Mouse (Mus musculus) intestine, postnatal 0 days (tissue): ENCODE measurements around the gene Odf4. TPM values are rescaled to one million over a fixed set of nuclear protein-coding genes. Genes with fewer than 3 reads are reported as not detected.

ENCODE experiments used
- ATAC-seq: fragments of 200-750 bp; cut with Nextera tagmentation; 2 replicates; pipeline ENCODE4 v1.8.0; 2017; ENCODE audit warnings: mild to moderate bottlenecking, moderate TSS enrichment, moderate library complexity
- H3K27ac ChIP-seq: fragments of 300-500 bp; sonication (generic); 2 replicates; pipeline ENCODE4 v1.5.1; 2014; ENCODE audit warnings: mild to moderate bottlenecking, low read depth, low read length, moderate library complexity
- H3K27me3 ChIP-seq: fragments of 300-500 bp; sonication (generic); replicated peaks from 2 replicates; pipeline ENCODE4 v1.6.1; 2014; ENCODE audit warnings: low read length, mixed read lengths; ENCODE audit not compliant: control insufficient read depth, insufficient read depth
- H3K36me3 ChIP-seq: fragments of 300-500 bp; sonication (generic); 2 replicates; pipeline ENCODE4 v1.6.1; 2014; ENCODE audit warnings: mild to moderate bottlenecking, moderate library complexity; ENCODE audit not compliant: control insufficient read depth, insufficient read depth
- H3K4me1 ChIP-seq: fragments of 300-500 bp; sonication (generic); replicated peaks from 2 replicates; pipeline ENCODE4 v1.6.1; 2014; ENCODE audit warnings: antibody characterized with exemption, low read length, mixed read lengths; ENCODE audit not compliant: control insufficient read depth, insufficient read depth
- H3K4me2 ChIP-seq: fragments of 300-500 bp; sonication (generic); replicated peaks from 2 replicates; pipeline ENCODE4 v1.6.1; 2014; ENCODE audit warnings: low read depth, mild to moderate bottlenecking, moderate library complexity
- H3K4me3 ChIP-seq: fragments of 300-500 bp; sonication (generic); 2 replicates; pipeline ENCODE4 v1.5.1; 2014; ENCODE audit warnings: low read depth, low read length
- H3K9ac ChIP-seq: fragments of 300-500 bp; sonication (generic); 2 replicates; pipeline ENCODE4 v1.6.1; 2014; ENCODE audit warnings: mild to moderate bottlenecking, low read depth, low read length
- H3K9me3 ChIP-seq: fragments of 300-500 bp; sonication (generic); 2 replicates; pipeline ENCODE4 v1.6.1; 2016; ENCODE audit warnings: mixed run types; ENCODE audit not compliant: control insufficient read depth
- CTCF ChIP-seq: sonication (generic); IDR thresholded peaks from 2 replicates; pipeline ENCODE4 v1.5.1; 2016; ENCODE audit warnings: low read depth, mild to moderate bottlenecking, control low read depth, antibody characterized with exemption, moderate library complexity
- WGBS: fragments of 180-500 bp; shearing (Covaris S2); extraction: QIAGEN DNeasy Blood & Tissue Kit; methylation state at CpG from one replicate; pipeline ENCODE4 v1.1.7; 2014; 5-methylcytosine and 5-hydroxymethylcytosine counted together
- polyA plus RNA-seq: library from polyadenylated mRNA; unstranded; fragments of >200 nt; fragmentation: Nextera tagmentation; extraction: Ambion mirVana; gene quantifications from 2 replicates; pipeline ENCODE4 v1.2.1, GENCODE M21; 2015

Odf4 gene
- polyA plus RNA-seq, 1 experiment from 2014 or later: not detected

DNA sequence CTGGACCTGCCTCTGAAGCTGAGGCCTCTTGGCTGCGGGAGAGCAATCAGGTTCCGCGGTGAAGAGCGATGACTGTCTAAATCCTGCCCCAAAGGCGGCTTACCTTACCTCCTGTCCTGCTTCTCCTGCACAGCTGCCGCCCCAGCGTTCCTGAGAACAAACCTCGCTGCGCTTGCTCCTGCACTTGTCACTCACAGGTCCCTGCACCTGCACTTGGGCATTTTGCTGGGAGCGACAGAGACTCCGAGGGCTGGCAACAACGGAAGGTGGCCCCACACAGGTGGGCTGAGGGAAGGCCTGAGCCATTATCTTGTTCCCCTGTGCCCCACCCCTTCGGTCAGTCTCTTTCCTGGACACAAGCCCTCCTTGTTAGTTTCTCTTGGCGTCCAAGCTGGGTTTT, 44.8 kb downstream of the Odf4 start:
- Histone ChIP-seq H3K27me3 (no peaks in the 10 kb centered on the region), H3K9me3 (no peaks in the 10 kb centered on the region), H3K27ac (peak overlapping the region; percentile 50; the same call in 1 of the 2 replicates), H3K4me1 (0 out of 2 replicates have a peak, but pooled peaks cover 3% of the 10 kb centered on the region), H3K36me3 (no peaks in the 10 kb centered on the region), H3K4me3 (peak overlapping the region; percentile 0; the same call in 1 of the 2 replicates), H3K9ac (0 out of 2 replicates have a peak overlapping the region, but pooled peaks have one; percentile 12), H3K4me2 (peak overlapping the region; percentile 52)
- TF ChIP-seq CTCF: no peak
- 12% methylated on average over 14 of the region's 14 CpGs for WGBS
- ATAC-seq: no peak

GRCm38 (mm10) chr11:68878811-68879210, 48.1 kb downstream of the Odf4 start:
- no peak overlapping the region for H3K9ac ChIP-seq
- WGBS: 86% methylated on average over 5 of the region's 5 CpGs
- no peak overlapping the region for H3K4me2 ChIP-seq
- no peaks in the 10 kb centered on the region for H3K9me3 ChIP-seq
- H3K4me1 ChIP-seq: 0 out of 2 replicates have a peak, but pooled peaks cover 3% of the 10 kb centered on the region
- H3K36me3 ChIP-seq: no peaks in the 10 kb centered on the region
- ATAC-seq: no peak
- no peak for TF ChIP-seq CTCF
- no peak overlapping the region for H3K4me3 ChIP-seq
- H3K27me3 ChIP-seq: no peaks in the 10 kb centered on the region
- H3K27ac ChIP-seq: no peak overlapping the region

- Histone ChIP-seq H3K4me2 (no peak overlapping the region), H3K27me3 (no peaks in the 10 kb centered on the region), H3K4me1 (no peaks in the 10 kb centered on the region), H3K4me3 (no peak overlapping the region), H3K9ac (no peak overlapping the region), H3K36me3 (no peaks in the 10 kb centered on the region), H3K27ac (no peak overlapping the region), H3K9me3 (no peaks in the 10 kb centered on the region)
- 0% methylated on average over 2 of the region's 2 CpGs for WGBS
- TF ChIP-seq CTCF: peak; percentile 87
- no peak for ATAC-seq
These were observed 52.0 kb downstream of the Odf4 start for GRCm38 (mm10) chr11:68874841-68875240.

Other genes with a start within 250 kb of the Odf4 start
- gene Myh10, start 235.5 kb downstream of the Odf4 start, polyA plus RNA-seq: 16.7 and 16.8 TPM in 2 replicates
- 63.6 and 67.6 TPM in 2 replicates for gene Ndel1, start 55.2 kb downstream of the Odf4 start, polyA plus RNA-seq
- 0.04 and 0.13 TPM in 2 replicates for gene Rnf222, start 38.5 kb downstream of the Odf4 start, polyA plus RNA-seq
- gene Rpl26, start 25.5 kb downstream of the Odf4 start, polyA plus RNA-seq: 623 and 626 TPM in 2 replicates
- gene Arhgef15, start 30.4 kb upstream of the Odf4 start, polyA plus RNA-seq: 2.6 and 3.4 TPM in 2 replicates
- gene Slc25a35, start 41.0 kb upstream of the Odf4 start, polyA plus RNA-seq: 1.9 and 2.3 TPM in 2 replicates
- gene Rangrf, start 48.1 kb upstream of the Odf4 start, polyA plus RNA-seq: 13.6 and 16.5 TPM in 2 replicates
- gene Pfas, start 81.4 kb upstream of the Odf4 start, polyA plus RNA-seq: 6.4 and 7.2 TPM in 2 replicates
- 9.4 and 10.7 TPM in 2 replicates for gene Ctc1, start 88.8 kb upstream of the Odf4 start, polyA plus RNA-seq
- 24.3 and 26.2 TPM in 2 replicates for gene Aurkb, start 118.6 kb upstream of the Odf4 start, polyA plus RNA-seq
- 13.4 and 13.8 TPM in 2 replicates for gene Borcs6, start 132.6 kb upstream of the Odf4 start, polyA plus RNA-seq
- 14.5 TPM in 2 replicates for gene Tmem107, start 143.7 kb upstream of the Odf4 start, polyA plus RNA-seq
- gene Vamp2, start 161.4 kb upstream of the Odf4 start, polyA plus RNA-seq: 45.3 and 50.3 TPM in 2 replicates
- 7.2 and 11.3 TPM in 2 replicates for gene Per1, start 168.1 kb upstream of the Odf4 start, polyA plus RNA-seq
- 0.21 and 0.37 TPM in 2 replicates for gene Hes7, start 193.3 kb upstream of the Odf4 start, polyA plus RNA-seq
- gene 9130213A22Rik, start 195.5 kb upstream of the Odf4 start, polyA plus RNA-seq: 0.12 and 0.37 TPM in 2 replicates
- 0.31 and 0.82 TPM in 2 replicates for gene Aloxe3, start 198.8 kb upstream of the Odf4 start, polyA plus RNA-seq
- 0.08 and 0.13 TPM in 2 replicates for gene Alox12b, start 229.9 kb upstream of the Odf4 start, polyA plus RNA-seq